Mouse (Mus musculus) urinary bladder, postnatal 25 days (tissue): Measurements from ENCODE around the gene Abcb8.

ENCODE experiments used
- DNase-seq: peaks from one replicate; pipeline ENCODE4 v3.0.0; 2022; ENCODE audit warnings: low spot score

The Abcb8 gene

GRCm38 (mm10) chr5:24455076-24455475, 61.6 kb downstream of the Abcb8 start:
- DNase-seq: no peak

- no peak for DNase-seq
Measured at GRCm38 (mm10) chr5:24455613-24456012, 62.1 kb downstream of the Abcb8 start.
